Mouse (Mus musculus): ENCODE measurements around the gene Ccnb1ip1. TPM values are rescaled to one million over a fixed set of nuclear protein-coding genes. Genes with fewer than 3 reads are reported as not detected.

Gene Ccnb1ip1
- polyA plus RNA-seq (2012; rRNA removed), result not detected in 2 replicates

DNA sequence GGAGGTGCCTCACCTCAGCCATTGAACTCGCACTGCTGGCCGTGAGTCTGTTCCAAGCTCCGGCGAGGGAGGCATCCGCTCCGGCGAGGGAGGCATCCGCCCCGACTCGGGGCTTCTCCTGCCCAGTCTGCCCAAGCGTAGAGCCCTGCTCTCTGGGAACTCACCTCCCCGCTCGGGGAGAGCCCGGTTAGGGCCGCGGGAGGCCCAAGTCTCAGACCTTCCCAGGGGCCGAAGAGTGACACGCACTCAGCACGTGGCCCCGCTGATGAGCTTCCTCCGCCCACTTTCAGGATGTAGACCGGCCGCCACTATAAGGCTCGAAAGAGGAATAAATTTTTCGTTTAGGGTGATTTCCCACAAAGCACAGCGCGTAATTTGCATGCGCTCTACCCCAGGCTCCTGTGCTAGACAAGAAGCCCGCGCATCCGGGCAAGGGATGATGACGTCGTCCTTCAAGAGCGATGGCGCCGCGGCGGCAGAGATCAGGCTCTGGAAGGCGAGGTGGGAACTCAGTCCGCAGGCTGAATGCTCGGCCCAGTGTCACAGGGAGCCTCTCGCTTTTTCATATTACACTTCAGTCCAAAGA, at the start of gene Ccnb1ip1, which contains the start of gene Parp2:
Gene Ccnb1ip1, minus strand, starts transcription at position 246 of the 586 bp plus-strand sequence.
Gene Parp2, plus strand, starts transcription at position 355 of the 586 bp plus-strand sequence.
- Histone ChIP-seq H3K4me1 (replicated peaks; ENCODE audit: control insufficient read depth, insufficient read depth, low read length) (peaks cover 4% of the 10 kb centered on the region), H3K27me3 (ENCODE audit: control insufficient read depth, insufficient read depth, low read length) (no peaks in the 10 kb centered on the region), H3K36me3 (ENCODE audit: control insufficient read depth, insufficient read depth, low read length) (no peaks in the 10 kb centered on the region), H3K4me3 (ENCODE audit: control insufficient read depth, insufficient read depth, low read length) (peak within 1 kb of the TSS; percentile 74), H3K27ac (ENCODE audit: control insufficient read depth, insufficient read depth, low read length) (peak within 1 kb of the TSS; percentile 55; the same call in 1 of the 2 replicates)
- TF ChIP-seq CTCF (IDR thresholded peaks at IDR 0.05; ENCODE audit: borderline replicate concordance, control insufficient read depth, extremely low read depth, insufficient read depth, low read length, poor library complexity), result peak; percentile 17; the same call in 1 of the 2 replicates
- peak; percentile 61 for TF ChIP-seq POLR2A (IDR thresholded peaks at IDR 0.05; ENCODE audit: control insufficient read depth, extremely low read depth, insufficient read depth, low read length, poor library complexity)
- WGBS, result under 1% methylated on average over 42 of the region's 42 CpGs
- peak; percentile 95 for DNase-seq

DNA sequence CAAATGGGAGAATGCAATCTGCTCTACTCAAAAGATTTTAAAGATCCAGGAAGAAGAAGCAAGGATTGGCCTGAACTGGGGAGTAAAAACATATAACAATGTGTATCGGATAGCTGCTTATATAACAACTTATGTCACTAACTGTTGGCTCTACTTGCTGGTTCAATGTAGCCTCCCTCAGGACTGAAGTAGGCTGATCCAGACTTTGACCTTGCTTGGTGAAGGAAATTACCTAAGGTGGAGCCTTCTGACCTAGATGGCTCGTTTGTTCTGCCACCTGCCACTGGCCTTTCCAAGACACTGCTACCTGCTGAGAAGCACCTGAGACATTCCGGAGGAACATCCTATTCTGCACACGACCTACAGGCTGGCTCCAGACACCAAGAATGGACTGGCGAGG, 48.3 kb upstream of the Ccnb1ip1 start:
- Histone ChIP-seq H3K27ac (ENCODE audit: control insufficient read depth, insufficient read depth, low read length) (no peak overlapping the region), H3K4me1 (replicated peaks; ENCODE audit: control insufficient read depth, insufficient read depth, low read length) (no peaks in the 10 kb centered on the region), H3K27me3 (ENCODE audit: control insufficient read depth, insufficient read depth, low read length) (no peaks in the 10 kb centered on the region), H3K36me3 (ENCODE audit: control insufficient read depth, insufficient read depth, low read length) (0 out of 2 replicates have a peak, but pooled peaks cover 3% of the 10 kb centered on the region), H3K4me3 (ENCODE audit: control insufficient read depth, insufficient read depth, low read length) (no peak overlapping the region)
- DNase-seq, result no peak
- TF ChIP-seq POLR2A (IDR thresholded peaks at IDR 0.05; ENCODE audit: control insufficient read depth, extremely low read depth, insufficient read depth, low read length, poor library complexity), result no peak
- no peak for TF ChIP-seq CTCF (IDR thresholded peaks at IDR 0.05; ENCODE audit: borderline replicate concordance, control insufficient read depth, extremely low read depth, insufficient read depth, low read length, poor library complexity)
- 97% methylated on average over 5 of the region's 5 CpGs for WGBS

DNA sequence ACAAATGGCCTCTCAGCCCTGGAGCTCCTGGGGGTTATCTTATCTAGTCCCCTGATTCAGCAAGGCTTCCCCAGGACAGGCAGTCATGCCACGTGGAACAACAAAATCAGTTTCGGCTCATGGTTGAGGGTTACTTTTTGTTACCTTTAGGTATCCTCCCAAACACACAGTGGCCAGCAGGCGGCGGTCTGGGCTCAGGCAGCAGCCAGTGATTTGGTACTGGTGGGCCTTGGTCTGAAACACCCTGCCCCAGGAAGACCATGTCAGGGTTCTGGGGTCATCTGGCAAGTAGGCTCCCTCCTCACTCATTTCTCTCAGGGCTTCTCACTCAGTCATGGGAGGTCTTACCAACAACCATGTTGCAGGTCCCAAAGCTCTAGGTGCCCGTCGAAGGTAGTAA, 29.7 kb upstream of the Ccnb1ip1 start:
- H3K27ac ChIP-seq (ENCODE audit: control insufficient read depth, insufficient read depth, low read length), result no peak overlapping the region
- no peaks in the 10 kb centered on the region for H3K27me3 ChIP-seq (ENCODE audit: control insufficient read depth, insufficient read depth, low read length)
- 97% methylated on average over 6 of the region's 6 CpGs for WGBS
- no peak overlapping the region for H3K4me3 ChIP-seq (ENCODE audit: control insufficient read depth, insufficient read depth, low read length)
- no peak for DNase-seq
- no peaks in the 10 kb centered on the region for H3K36me3 ChIP-seq (ENCODE audit: control insufficient read depth, insufficient read depth, low read length)
- no peaks in the 10 kb centered on the region for H3K4me1 ChIP-seq (replicated peaks; ENCODE audit: control insufficient read depth, insufficient read depth, low read length)
- no peak for TF ChIP-seq POLR2A (IDR thresholded peaks at IDR 0.05; ENCODE audit: control insufficient read depth, extremely low read depth, insufficient read depth, low read length, poor library complexity)
- TF ChIP-seq CTCF (IDR thresholded peaks at IDR 0.05; ENCODE audit: borderline replicate concordance, control insufficient read depth, extremely low read depth, insufficient read depth, low read length, poor library complexity), result no peak

DNA sequence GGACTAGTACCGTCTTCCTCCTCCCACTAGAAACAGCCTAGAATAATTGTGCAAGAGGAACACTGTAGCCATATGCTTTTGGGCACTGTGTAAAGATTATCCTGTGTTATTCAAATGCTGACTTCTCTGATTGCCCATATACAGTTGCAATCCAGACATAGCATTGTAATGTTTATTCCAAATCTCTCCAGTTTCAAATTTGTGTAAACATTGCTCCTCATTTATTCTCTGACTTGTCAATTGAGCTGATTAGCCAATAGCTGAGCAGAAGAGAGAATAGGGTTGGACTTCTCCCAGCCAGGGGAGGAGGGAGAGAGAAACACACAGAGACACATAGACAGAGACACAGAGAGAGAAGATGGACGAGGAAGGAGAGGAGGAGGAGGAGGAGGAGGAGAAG, 26.9 kb upstream of the Ccnb1ip1 start:
- H3K4me1 ChIP-seq (replicated peaks; ENCODE audit: control insufficient read depth, insufficient read depth, low read length), result no peaks in the 10 kb centered on the region
- 88% methylated on average over 2 of the region's 2 CpGs for WGBS
- no peaks in the 10 kb centered on the region for H3K27me3 ChIP-seq (ENCODE audit: control insufficient read depth, insufficient read depth, low read length)
- no peak for TF ChIP-seq CTCF (IDR thresholded peaks at IDR 0.05; ENCODE audit: borderline replicate concordance, control insufficient read depth, extremely low read depth, insufficient read depth, low read length, poor library complexity)
- no peak for TF ChIP-seq POLR2A (IDR thresholded peaks at IDR 0.05; ENCODE audit: control insufficient read depth, extremely low read depth, insufficient read depth, low read length, poor library complexity)
- no peak overlapping the region for H3K4me3 ChIP-seq (ENCODE audit: control insufficient read depth, insufficient read depth, low read length)
- no peak overlapping the region for H3K27ac ChIP-seq (ENCODE audit: control insufficient read depth, insufficient read depth, low read length)
- no peak for DNase-seq
- no peaks in the 10 kb centered on the region for H3K36me3 ChIP-seq (ENCODE audit: control insufficient read depth, insufficient read depth, low read length)

DNA sequence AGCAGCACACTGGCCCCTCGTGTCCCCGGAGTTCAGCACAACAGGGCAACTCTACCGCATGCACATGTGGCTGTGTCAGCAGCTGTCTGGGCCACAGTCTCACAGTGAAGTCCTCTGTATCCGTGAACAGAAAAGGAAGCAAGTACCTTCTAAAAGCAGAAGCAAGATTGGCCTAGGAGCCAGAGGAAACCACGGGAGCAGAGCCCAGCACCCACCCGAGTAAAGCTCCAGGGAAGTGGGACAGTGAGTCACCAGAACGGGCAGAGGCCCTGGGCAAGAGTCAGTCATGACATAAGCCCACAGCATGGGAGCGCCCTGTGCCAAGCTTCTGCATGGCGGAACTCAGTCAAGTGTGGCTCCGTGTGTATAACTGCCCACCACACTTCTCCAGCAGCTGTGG, 26.4 kb upstream of the Ccnb1ip1 start:
- H3K4me3 ChIP-seq (ENCODE audit: control insufficient read depth, insufficient read depth, low read length), result no peak overlapping the region
- no peak for TF ChIP-seq CTCF (IDR thresholded peaks at IDR 0.05; ENCODE audit: borderline replicate concordance, control insufficient read depth, extremely low read depth, insufficient read depth, low read length, poor library complexity)
- no peak for TF ChIP-seq POLR2A (IDR thresholded peaks at IDR 0.05; ENCODE audit: control insufficient read depth, extremely low read depth, insufficient read depth, low read length, poor library complexity)
- peaks cover under 1% of the 10 kb centered on the region; the same call in 1 of the 2 replicates for H3K36me3 ChIP-seq (ENCODE audit: control insufficient read depth, insufficient read depth, low read length)
- 40% methylated on average over 10 of the region's 10 CpGs for WGBS
- DNase-seq, result no peak
- no peak overlapping the region for H3K27ac ChIP-seq (ENCODE audit: control insufficient read depth, insufficient read depth, low read length)
- H3K4me1 ChIP-seq (replicated peaks; ENCODE audit: control insufficient read depth, insufficient read depth, low read length), result no peaks in the 10 kb centered on the region
- H3K27me3 ChIP-seq (ENCODE audit: control insufficient read depth, insufficient read depth, low read length), result no peaks in the 10 kb centered on the region

DNA sequence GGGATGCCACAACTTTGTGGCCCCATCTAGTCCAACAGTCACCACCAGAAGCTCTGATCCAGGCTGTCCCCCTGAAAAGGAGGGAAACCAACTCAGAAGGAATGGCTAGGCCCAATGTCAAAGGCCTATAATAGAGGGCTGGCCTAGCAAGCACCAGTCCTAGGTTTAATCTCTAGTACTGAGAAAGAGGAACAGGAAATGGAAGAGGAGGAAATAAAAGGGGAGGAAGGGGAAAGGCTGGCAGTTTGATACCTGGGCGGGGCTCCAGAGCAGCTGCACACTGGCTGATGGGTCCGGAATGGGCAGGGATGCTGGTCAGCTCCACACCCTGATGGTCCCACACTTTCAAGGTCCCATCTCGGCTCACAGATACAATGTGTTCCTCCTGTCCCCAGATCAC, 22.3 kb upstream of the Ccnb1ip1 start:
- WGBS, result 86% methylated on average over 3 of the region's 3 CpGs
- Histone ChIP-seq H3K4me3 (ENCODE audit: control insufficient read depth, insufficient read depth, low read length) (no peak overlapping the region), H3K4me1 (replicated peaks; ENCODE audit: control insufficient read depth, insufficient read depth, low read length) (no peaks in the 10 kb centered on the region; the same call in 1 of the 2 replicates), H3K27me3 (ENCODE audit: control insufficient read depth, insufficient read depth, low read length) (no peaks in the 10 kb centered on the region), H3K36me3 (ENCODE audit: control insufficient read depth, insufficient read depth, low read length) (peaks cover 7% of the 10 kb centered on the region; the same call in 1 of the 2 replicates), H3K27ac (ENCODE audit: control insufficient read depth, insufficient read depth, low read length) (no peak overlapping the region)
- no peak for DNase-seq
- TF ChIP-seq CTCF (IDR thresholded peaks at IDR 0.05; ENCODE audit: borderline replicate concordance, control insufficient read depth, extremely low read depth, insufficient read depth, low read length, poor library complexity) (no peak), POLR2A (IDR thresholded peaks at IDR 0.05; ENCODE audit: control insufficient read depth, extremely low read depth, insufficient read depth, low read length, poor library complexity) (no peak)

Data from thymus, adult 2 months (tissue).